Mouse (Mus musculus) E14TG2a.4 (cell line): ENCODE measurements at regions not wholly inside any gene's neighbourhood (a gene's known extent, or its start where the extent isn't known, plus 50 kb on each side); places are given as distances from the start of the nearest gene placed in this dataset.

Source experiments
- CTCF ChIP-seq: conservative IDR thresholded peaks from 2 replicates; pipeline ENCODE4 v1.5.1; 2014; ENCODE audit warnings: low read length
- NANOG ChIP-seq: IDR thresholded peaks from 2 replicates; pipeline ENCODE4 v1.6.1; 2014; ENCODE audit warnings: borderline replicate concordance, low read length, mixed read lengths
- POU5F1 ChIP-seq: IDR thresholded peaks from 2 replicates; pipeline ENCODE4 v1.6.1; 2014; ENCODE audit warnings: low read length, borderline replicate concordance

DNA sequence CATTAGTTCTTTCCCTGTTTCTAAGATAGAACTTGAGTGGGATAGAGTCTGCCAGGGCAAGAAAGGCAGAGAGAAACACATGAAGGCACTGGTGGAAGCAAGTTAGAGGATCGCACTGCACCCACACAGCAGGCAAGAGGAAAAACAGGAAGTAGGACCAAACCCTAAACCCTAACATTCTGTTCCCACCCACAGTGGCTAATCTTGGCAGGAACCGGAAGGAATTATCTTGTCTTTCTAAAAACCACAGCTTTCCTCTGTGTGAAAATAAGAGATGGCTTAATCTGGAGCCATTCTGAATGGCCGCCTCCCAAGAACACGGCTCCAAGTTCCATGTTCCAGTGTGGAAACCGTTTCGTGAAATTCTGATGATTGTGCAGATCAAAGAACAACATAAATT is 348.2 kb upstream of the Ctnnd2 start:
- TF ChIP-seq CTCF (no peak), NANOG (no peak), POU5F1 (no peak)
